Mouse (Mus musculus) lung, embryonic 15.5 days (tissue): ENCODE results near the gene Urah. TPM values are rescaled to one million over a fixed set of nuclear protein-coding genes. Genes with fewer than 3 reads are reported as not detected.

Experiments used
- ATAC-seq: fragments of 200-750 bp; cut with Nextera tagmentation; 2 replicates; pipeline ENCODE4 v1.8.0; 2017; ENCODE audit warnings: moderate number of reproducible peaks, borderline replicate concordance; ENCODE audit not compliant: low FRiP score, low TSS enrichment; ENCODE audit errors: extremely low read depth
- H3K27ac ChIP-seq: fragments of 300-500 bp; sonication (generic); 2 replicates; pipeline ENCODE4 v1.5.1; 2015; ENCODE audit warnings: moderate library complexity, mild to moderate bottlenecking, inconsistent platforms
- H3K27me3 ChIP-seq: fragments of 300-500 bp; sonication (generic); 2 replicates; pipeline ENCODE4 v1.6.1; 2015; ENCODE audit warnings: inconsistent platforms
- H3K36me3 ChIP-seq: fragments of 300-500 bp; sonication (generic); 2 replicates; pipeline ENCODE4 v1.6.1; 2015; ENCODE audit warnings: inconsistent platforms
- H3K4me1 ChIP-seq: fragments of 300-500 bp; sonication (generic); 2 replicates; pipeline ENCODE4 v1.6.1; 2015; ENCODE audit warnings: inconsistent platforms
- H3K4me2 ChIP-seq: fragments of 300-500 bp; sonication (generic); 2 replicates; pipeline ENCODE4 v1.6.1; 2015; ENCODE audit warnings: inconsistent platforms, mild to moderate bottlenecking, moderate library complexity
- H3K4me3 ChIP-seq: fragments of 300-500 bp; sonication (generic); 2 replicates; pipeline ENCODE4 v1.5.1; 2015; ENCODE audit warnings: mild to moderate bottlenecking, inconsistent platforms
- H3K9ac ChIP-seq: fragments of 300-500 bp; sonication (generic); 2 replicates; pipeline ENCODE4 v1.6.1; 2015; ENCODE audit warnings: inconsistent platforms
- H3K9me3 ChIP-seq: fragments of 300-500 bp; sonication (generic); 2 replicates; pipeline ENCODE4 v1.6.1; 2016; ENCODE audit warnings: inconsistent platforms
- WGBS: fragments of 180-500 bp; shearing (Covaris S2); methylation state at CpG from one replicate; pipeline ENCODE4 v1.1.7; 2015; 5-methylcytosine and 5-hydroxymethylcytosine counted together
- polyA plus RNA-seq: library from polyadenylated mRNA; unstranded; fragments of >200 nt; fragmentation: Nextera tagmentation; extraction: Ambion mirVana; gene quantifications from 2 replicates; pipeline ENCODE4 v1.2.1, GENCODE M21; 2015

The Urah gene
- polyA plus RNA-seq, 1 experiment from 2014 or later: 5.1 TPM

DNA sequence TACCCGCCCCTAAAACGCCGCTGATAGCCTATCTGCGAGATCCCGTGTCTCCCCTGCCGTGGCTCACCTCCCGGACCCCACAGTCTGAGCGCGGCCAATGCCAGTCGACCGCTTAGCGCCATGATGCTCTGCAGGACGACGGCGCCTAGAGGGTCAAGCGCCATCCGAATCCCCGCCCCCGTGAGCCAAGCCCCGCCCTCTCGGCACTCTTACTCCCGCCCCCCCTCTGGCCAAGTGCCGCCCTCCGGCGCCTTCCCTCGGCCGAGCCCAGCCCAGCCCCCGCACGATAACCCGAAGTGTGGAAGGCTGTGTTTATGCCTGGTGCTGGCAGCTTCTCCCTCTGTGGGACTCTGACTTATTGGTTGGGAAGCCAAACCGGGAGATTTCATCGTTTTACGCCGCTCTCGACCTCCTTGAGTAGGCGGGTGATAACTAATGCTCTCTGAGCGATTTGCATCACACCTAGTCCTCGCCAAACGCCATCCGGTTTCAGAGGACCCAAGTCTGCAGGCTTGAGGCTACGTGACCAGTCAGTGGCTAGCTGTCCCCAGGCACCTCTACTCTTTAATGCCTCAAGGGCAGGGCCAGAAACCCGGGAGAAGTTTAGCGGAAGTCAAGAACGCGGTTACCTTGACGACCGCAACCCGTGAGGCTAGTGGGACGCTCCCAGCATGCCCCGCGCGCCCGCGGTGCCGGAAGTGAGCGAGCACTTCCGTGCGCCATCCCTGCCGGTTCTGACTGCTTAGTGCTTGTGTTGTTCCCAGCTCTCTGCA lies 47.1 kb downstream of the Urah start, which contains the start of the genes Psmd13 and Sirt3:
Gene Psmd13, plus strand, starts transcription at position 273 of the 773 bp plus-strand sequence.
Gene Sirt3, minus strand, starts transcription at position 614 of the 773 bp plus-strand sequence.
- peak within 1 kb of the TSS; percentile 83 for H3K9ac ChIP-seq
- peak within 1 kb of the TSS; percentile 86 for H3K4me2 ChIP-seq
- no peaks in the 10 kb centered on the region for H3K9me3 ChIP-seq
- peak within 1 kb of the TSS; percentile 94 for H3K27ac ChIP-seq
- WGBS: under 1% methylated on average over 59 of the region's 59 CpGs
- H3K4me1 ChIP-seq: peaks cover 19% of the 10 kb centered on the region
- peaks cover 12% of the 10 kb centered on the region; the same call in 1 of the 2 replicates for H3K36me3 ChIP-seq
- H3K27me3 ChIP-seq: no peaks in the 10 kb centered on the region
- ATAC-seq: peak; percentile 97
- peak within 1 kb of the TSS; percentile 84 for H3K4me3 ChIP-seq

DNA sequence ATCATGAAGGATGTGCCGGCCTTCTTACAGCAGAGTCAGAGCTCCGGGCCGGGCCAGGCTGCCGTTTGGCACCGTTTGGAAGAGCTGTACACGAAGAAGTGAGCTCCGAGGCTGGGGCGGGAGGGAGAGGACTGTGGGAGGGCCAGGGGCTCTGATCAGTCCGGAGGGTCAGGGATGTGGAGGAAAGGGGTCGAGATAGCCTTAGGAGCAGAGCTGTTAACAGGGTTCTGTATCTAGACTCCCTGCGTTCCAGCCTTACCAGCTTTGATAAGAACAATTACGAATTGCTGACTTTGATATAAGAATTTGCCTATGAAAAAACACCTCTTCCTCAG lies 47.6 kb downstream of the Urah start:
- H3K4me1 ChIP-seq: peaks cover 19% of the 10 kb centered on the region
- H3K4me2 ChIP-seq: peak overlapping the region; percentile 86
- H3K27me3 ChIP-seq: no peaks in the 10 kb centered on the region
- WGBS: 0% methylated on average over 12 of the region's 12 CpGs
- ATAC-seq: no peak
- H3K4me3 ChIP-seq: peak overlapping the region; percentile 84
- H3K9ac ChIP-seq: peak overlapping the region; percentile 83
- peaks cover 16% of the 10 kb centered on the region; the same call in 1 of the 2 replicates for H3K36me3 ChIP-seq
- peak overlapping the region; percentile 54; the same call in 1 of the 2 replicates for H3K27ac ChIP-seq
- H3K9me3 ChIP-seq: no peaks in the 10 kb centered on the region

Other genes with a start within 250 kb of the Urah start
- gene Olfr46, start 233.7 kb upstream of the Urah start, polyA plus RNA-seq: not detected in 2 replicates
- not detected in 2 replicates for gene Olfr61, start 206.0 kb upstream of the Urah start, polyA plus RNA-seq
- not detected in 2 replicates for gene Olfr53, start 188.6 kb upstream of the Urah start, polyA plus RNA-seq
- gene Olfr539, start 175.1 kb upstream of the Urah start, polyA plus RNA-seq: not detected in 2 replicates
- not detected in 2 replicates for gene Olfr45, start 153.1 kb upstream of the Urah start, polyA plus RNA-seq
- not detected in 2 replicates for gene Olfr541, start 137.8 kb upstream of the Urah start, polyA plus RNA-seq
- gene Cyp2e1, start 71.3 kb upstream of the Urah start, polyA plus RNA-seq: 0.10 and 0.19 TPM in 2 replicates
- gene Syce1, start 47.2 kb upstream of the Urah start, polyA plus RNA-seq: 0.14 TPM in 1 of 2 replicates, not detected in the other
- 0.52 and 0.59 TPM in 2 replicates for gene Zfp941, start 12.8 kb upstream of the Urah start, polyA plus RNA-seq
- not detected in 2 replicates for gene Scgb1c1, start 10.5 kb downstream of the Urah start, polyA plus RNA-seq
- not detected in 2 replicates for gene Odf3, start 12.8 kb downstream of the Urah start, polyA plus RNA-seq
- gene Gm45785, start 21.3 kb downstream of the Urah start, polyA plus RNA-seq: not detected in 2 replicates
- gene Ric8a, start 21.9 kb downstream of the Urah start, polyA plus RNA-seq: 58.2 and 58.8 TPM in 2 replicates
- 35.1 and 41.0 TPM in 2 replicates for gene Bet1l, start 22.6 kb downstream of the Urah start, polyA plus RNA-seq
- 243 and 252 TPM in 2 replicates for gene Psmd13, start 47.0 kb downstream of the Urah start, polyA plus RNA-seq
- gene Sirt3, start 47.3 kb downstream of the Urah start, polyA plus RNA-seq: 22.8 and 22.9 TPM in 2 replicates
- 6.2 and 8.5 TPM in 2 replicates for gene Cox8b, start 65.4 kb downstream of the Urah start, polyA plus RNA-seq
- gene Nlrp6, start 85.9 kb downstream of the Urah start, polyA plus RNA-seq: 0.26 and 0.72 TPM in 2 replicates
- 18.7 and 21.0 TPM in 2 replicates for gene Pgghg, start 106.4 kb downstream of the Urah start, polyA plus RNA-seq
- gene Ifitm5, start 115.3 kb downstream of the Urah start, polyA plus RNA-seq: 2.8 and 4.0 TPM in 2 replicates
- gene Gm45717, start 120.9 kb downstream of the Urah start, polyA plus RNA-seq: not detected in 2 replicates
- 925 and 963 TPM in 2 replicates for gene Ifitm2, start 121.0 kb downstream of the Urah start, polyA plus RNA-seq
- gene Ifitm1, start 132.2 kb downstream of the Urah start, polyA plus RNA-seq: 47.1 and 54.5 TPM in 2 replicates
- 238 and 246 TPM in 2 replicates for gene Ifitm3, start 175.8 kb downstream of the Urah start, polyA plus RNA-seq
- gene Ifitm6, start 182.9 kb downstream of the Urah start, polyA plus RNA-seq: 1.4 and 1.6 TPM in 2 replicates
- gene Gm17387, start 194.1 kb downstream of the Urah start, polyA plus RNA-seq: not detected in 2 replicates
- gene B4galnt4, start 226.1 kb downstream of the Urah start, polyA plus RNA-seq: 5.3 and 5.8 TPM in 2 replicates
- gene Pkp3, start 243.2 kb downstream of the Urah start, polyA plus RNA-seq: 14.6 and 15.2 TPM in 2 replicates